Mouse (Mus musculus) layer of hippocampus, postnatal 36 days (tissue): ENCODE measurements around the gene 6030445D17Rik. TPM values are rescaled to one million over a fixed set of nuclear protein-coding genes. Genes with fewer than 3 reads are reported as not detected.

Source experiments
- DNase-seq, 2 experiments: peaks; one replicate each; pipeline ENCODE4 v3.0.0; 2022
- total RNA-seq, 2 experiments: library from RNA; stranded (reverse); gene quantifications; 2 replicates each; pipeline ENCODE4 v1.2.3; 2021

Gene 6030445D17Rik
- total RNA-seq, result under 1 TPM; 0.51 to 0.65 TPM

DNA sequence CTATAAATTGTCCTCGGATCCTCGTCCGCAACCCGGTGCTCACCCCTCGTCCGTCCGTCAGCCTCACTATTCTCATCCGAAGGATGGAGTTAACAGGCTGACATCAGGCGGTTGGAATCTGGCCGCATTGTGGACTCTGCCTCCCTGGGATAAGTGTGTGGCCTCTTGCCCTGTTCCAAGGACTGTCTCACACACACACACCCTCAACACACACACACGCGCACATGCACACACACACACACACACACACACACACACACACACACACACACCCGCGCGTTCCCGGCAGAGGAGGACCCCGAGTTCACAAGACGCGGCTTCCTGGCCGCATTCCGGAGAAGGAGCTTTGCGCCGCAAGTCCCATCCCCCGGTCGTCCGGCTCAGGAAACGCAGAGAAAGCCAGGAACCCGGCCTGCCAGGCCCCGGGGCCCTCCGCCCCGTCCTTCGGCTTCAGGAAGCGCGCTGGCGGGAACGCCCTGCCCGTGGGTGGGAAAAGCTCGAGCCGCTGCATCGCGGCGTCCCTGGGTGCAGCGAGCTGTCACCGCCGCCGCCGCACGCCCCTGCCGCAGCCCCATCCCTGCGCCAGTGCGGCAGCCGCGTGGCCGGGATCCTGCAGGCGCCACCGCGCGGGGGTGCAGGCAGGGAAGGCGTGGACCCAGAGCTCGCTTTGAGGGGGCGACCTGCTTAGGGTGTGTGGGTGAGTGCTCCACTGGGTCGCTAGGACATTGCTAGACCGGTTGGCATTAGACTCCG lies at the start of gene 6030445D17Rik:
Gene 6030445D17Rik, plus strand, starts transcription at position 165 of the 753 bp plus-strand sequence.
- peak; percentile 62 to 66 for DNase-seq

DNA sequence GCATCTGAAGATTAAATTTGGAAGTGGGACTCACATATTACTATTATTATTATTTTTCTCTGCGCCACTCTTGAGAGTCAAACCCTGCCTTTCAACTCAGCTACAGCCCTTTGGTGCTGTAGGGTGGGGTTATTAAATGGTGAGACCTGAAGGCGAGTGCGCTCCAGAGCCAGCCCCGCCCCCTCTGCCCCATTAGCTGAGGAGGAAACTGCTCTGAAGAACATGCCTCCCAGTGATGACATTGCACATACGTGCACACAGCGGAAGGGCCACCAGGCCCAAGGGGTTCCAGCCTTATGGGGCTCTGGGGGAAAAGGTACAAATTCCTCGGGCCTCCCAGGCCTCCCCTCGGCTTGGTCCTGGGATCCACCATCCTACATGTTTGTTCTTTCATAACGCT lies 46.6 kb upstream of the 6030445D17Rik start:
- no peak for DNase-seq

GRCm38 (mm10) chr4:136418962-136419361 lies 43.1 kb upstream of the 6030445D17Rik start:
- DNase-seq, result no peak

DNA sequence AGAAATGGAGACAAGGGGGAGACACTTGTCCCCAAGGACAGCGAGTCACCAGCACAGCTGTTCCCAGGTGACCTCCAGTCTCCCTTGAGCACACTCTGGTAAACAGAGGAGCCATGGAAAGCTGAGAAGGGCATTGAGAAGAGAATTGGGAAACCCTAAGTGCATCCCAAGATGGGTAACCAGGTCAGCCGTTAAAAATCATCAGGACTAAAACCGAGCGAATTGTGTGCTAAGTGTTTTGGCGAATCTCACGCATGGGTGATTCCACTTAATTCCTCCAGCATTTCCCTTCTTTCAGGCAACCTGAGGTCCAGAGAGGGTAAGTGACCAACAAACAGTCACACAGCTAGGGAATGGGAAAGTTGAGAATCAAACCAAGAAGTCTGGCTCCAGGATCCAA lies 42.7 kb upstream of the 6030445D17Rik start:
- DNase-seq, result no peak

- no peak for DNase-seq
Observed at GRCm38 (mm10) chr4:136423224-136423623, 38.8 kb upstream of the 6030445D17Rik start, which contains the start of gene Htr1d. Gene Htr1d (plus strand): TSS chr4:136423524.

DNA sequence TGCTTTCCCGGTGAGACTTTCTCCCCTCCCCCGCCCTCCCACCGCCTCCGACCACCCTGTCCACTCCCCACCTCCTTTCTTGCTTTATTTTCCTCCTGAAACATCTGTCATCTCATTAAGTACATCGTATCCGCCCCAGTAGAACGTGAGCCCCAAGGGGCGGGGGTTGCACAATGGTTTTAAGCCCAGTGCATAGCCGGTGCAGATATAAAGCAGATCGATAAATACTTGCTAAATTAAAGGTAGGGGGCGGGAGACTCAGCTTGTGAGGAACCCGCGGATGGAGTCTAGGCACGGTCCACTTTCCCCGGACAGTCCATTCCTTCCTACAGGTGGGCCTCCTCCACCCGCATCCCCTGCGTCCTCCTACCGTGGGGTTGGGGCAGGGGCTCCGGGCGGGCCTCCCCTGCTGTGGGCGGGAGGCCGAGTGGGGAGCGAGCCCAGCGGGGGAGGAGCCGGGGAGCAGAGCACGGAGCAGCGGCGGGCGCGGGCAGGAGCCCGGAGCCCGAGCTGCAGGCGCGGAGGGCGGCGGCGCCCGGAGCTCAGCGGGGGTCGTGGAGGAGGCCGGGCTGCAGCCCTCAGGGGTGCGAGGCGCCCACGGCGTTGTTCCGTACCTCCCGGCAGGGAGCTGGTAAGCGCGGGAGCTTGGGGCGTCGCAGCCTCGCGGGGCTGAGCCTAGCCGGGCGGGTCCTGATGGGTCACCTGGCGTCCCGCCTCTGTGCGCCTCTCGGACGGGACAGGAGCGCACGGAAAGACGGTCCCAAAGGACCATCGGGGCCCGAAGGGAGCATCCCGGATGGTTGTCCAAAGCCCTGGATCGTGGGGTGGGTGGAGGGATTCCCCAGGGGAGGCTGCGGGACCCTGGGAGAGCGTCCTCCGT lies 37.7 kb upstream of the 6030445D17Rik start:
- DNase-seq, result no peak

- DNase-seq, result no peak
Observed at GRCm38 (mm10) chr4:136425000-136425288, 37.1 kb upstream of the 6030445D17Rik start.

DNA sequence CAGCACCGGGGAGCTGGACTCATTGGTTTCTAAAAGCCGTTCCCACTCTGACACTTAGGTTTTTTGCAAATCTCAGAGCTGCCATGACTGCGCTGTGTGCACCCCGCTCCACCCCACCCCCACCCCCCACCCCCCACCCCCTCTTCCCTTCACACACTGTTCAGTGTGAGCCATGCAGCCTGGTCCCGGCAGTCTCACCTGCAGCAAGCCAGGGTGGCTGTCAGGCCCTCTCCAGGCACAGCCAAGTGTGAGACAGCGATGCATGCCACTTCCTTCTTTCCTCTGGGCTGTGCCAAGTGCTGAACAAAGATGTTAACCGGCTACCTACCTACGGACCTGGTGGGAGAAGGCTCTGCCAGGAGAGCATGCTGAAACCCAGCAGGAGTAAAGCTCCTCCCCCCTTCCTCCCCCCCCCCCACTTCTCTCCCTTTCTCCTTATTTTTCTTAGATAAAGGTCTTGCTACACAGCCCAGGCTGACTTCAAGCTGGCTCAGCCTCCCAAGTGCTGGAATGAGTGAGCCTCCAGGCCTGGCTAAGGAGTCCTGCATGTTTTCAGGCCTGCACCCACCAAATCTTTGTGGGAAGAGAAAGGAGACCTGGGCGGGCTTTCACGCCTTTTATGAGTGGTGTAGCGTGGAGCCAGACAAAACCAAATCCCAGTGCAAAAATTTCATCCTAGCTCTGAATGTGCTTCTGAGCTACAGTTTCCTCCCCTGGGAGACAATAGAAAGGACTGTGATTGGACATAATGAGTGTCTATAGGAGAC lies 31.3 kb upstream of the 6030445D17Rik start:
- no peak for DNase-seq

DNA sequence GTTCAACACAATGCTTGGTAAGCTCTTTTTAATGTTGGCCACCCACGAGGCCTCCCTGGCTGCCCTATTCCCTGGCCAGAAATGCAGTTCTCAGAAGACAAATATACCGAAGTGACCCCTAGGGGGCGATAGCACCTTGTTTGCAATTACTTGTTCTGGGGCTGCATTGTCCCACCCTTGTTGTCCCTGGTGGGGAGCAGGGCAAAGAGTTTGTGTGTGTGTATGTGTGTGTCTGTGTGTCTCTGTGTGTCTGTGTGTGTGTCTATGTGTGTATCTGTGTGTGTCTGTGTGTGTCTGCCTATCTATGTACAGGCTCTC lies 30.7 kb upstream of the 6030445D17Rik start:
- DNase-seq, result peak in 1 of 2 experiments; percentile 22

GRCm38 (mm10) chr4:136434029-136434428 lies 28.0 kb upstream of the 6030445D17Rik start:
- no peak for DNase-seq

GRCm38 (mm10) chr4:136439106-136439505 lies 22.9 kb upstream of the 6030445D17Rik start:
- no peak for DNase-seq

GRCm38 (mm10) chr4:136441354-136442043 lies 20.6 kb upstream of the 6030445D17Rik start:
- DNase-seq, result no peak

DNA sequence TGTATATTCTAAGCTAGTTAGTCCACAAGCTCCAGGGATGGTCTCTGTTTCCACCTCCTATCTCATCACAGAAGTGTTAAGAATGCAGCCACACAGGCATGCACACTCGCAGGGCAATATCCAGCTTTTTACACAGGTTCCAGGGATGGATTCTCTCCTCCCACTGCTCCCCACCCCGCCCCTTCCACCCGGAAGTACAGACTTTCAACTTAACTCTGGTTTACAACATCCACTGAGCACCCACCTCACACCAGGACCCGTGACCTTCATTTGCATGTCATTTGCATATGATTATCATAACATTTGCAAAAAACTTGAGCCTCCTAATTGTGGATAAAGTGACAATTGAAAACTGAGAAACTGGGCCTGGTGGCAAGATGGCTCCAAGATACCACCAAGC lies 17.5 kb upstream of the 6030445D17Rik start:
- DNase-seq, result no peak

DNA sequence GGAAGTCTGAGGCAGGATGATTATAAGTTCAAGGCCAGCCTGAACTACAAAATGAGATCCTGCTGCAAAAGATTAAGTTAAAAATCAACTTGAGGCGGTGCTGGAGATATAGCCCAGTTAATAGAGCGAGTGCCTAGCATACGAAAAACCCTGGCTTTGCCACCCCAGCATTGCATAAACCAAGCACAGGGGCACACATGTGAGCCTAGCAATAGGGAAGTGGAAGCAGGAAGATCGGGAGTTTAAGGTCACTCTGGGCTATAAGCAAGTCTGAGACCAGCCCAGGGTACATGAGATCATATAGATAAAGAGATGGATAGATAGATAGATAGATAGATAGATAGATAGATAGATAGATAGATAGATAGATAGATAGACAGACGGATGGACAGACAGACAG lies 12.3 kb upstream of the 6030445D17Rik start:
- DNase-seq, result no peak

- no peak for DNase-seq
Observed at GRCm38 (mm10) chr4:136450271-136450670, 11.8 kb upstream of the 6030445D17Rik start.

DNA sequence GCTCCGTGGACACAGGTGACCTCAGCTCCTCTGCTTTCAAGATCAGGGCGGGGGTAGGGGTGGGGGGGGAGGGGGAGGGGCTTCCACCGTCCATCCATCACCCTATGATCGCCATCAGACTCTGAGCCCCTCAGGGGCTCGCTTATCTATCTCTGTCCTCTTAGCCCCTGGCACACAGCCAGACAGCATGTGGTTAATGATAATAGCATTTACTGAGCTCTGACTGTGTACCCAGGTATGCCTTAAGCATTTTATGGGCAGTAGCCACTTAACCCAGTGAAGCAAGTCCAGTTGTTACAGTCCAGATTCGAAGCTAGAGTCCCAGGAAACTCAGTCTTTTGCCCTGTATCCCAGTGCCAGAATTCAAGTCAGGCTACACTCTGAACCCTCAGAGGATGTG lies 10.5 kb upstream of the 6030445D17Rik start:
- DNase-seq, result no peak

- DNase-seq, result no peak
Observed at GRCm38 (mm10) chr4:136452286-136452685, 9.8 kb upstream of the 6030445D17Rik start.

DNA sequence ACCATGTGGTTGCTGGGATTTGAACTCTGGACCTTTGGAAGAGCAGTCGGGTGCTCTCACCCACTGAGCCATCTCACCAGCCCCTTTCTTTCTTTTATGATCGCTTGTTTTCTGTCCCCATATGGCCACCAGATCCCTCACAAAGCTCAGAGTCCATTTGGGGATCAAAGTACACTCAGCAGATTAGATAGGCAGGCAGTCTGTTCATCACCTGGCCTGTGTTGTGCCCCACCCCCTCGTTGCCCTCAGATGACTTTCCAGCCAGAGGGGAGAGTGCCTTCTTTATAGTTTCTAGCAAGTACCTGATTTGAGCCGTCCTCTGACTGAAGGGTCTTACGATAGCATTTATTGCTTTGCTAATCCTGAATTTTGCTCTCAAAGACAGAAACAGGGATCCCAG lies 9.3 kb upstream of the 6030445D17Rik start:
- DNase-seq, result no peak

DNA sequence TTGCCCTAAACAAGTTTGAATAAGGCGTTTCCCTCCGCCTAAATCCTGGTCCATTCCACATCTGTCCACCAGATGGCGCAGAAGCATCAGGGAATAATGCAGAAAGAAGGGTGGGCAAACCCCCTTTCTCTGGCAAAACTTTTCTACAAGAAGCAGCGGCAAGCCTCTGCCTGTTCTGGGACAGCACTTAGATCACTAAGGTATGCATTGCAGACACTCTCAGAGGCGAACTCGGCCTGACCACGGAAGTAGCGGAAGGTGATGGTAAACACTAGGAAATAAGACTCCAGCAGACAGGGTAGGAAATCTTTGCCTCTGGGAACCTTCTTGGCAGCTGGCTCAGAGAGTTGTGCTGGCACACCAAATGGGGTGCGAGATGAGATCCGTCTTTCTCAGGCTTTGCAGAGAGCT lies 7.2 kb upstream of the 6030445D17Rik start:
- DNase-seq, result peak; percentile 72 to 76

GRCm38 (mm10) chr4:136456516-136457218 lies 5.4 kb upstream of the 6030445D17Rik start:
- no peak for DNase-seq

GRCm38 (mm10) chr4:136458276-136458675 lies 3.8 kb upstream of the 6030445D17Rik start:
- no peak for DNase-seq

DNA sequence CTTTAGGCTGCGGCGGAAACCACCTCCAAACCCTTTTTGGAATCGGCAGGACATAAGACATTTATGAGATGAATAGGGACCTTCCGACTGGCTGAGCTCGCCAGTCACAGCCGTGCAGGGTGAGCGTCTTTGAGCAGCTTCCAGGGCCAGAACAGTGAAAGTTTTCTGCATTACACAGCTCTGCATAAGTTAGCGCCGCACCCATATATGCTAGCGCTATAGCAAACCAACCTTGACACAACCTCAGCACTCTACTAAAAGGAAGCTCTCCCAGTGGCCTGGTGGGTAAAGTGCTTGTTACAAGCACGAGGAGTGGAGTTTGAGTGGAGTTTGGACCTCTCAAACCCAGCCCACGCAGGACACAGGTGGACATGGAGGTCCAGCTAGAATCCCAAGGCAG lies 2.8 kb upstream of the 6030445D17Rik start:
- DNase-seq, result no peak
